Mouse (Mus musculus) lung, adult 2 months (tissue): ENCODE measurements around the gene Cops7a. TPM values are rescaled to one million over a fixed set of nuclear protein-coding genes. Genes with fewer than 3 reads are reported as not detected.
A peak's percentile ranks its signal among the peaks of the same experiment; 100 is the strongest.

Experiments
- DNase-seq: peaks from one replicate; pipeline ENCODE4 v3.0.0; 2022
- H3K4me1 ChIP-seq: fragments of 200-500 bp; 2 replicates; pipeline ENCODE4 v1.6.1; 2011; ENCODE audit warnings: low read length; ENCODE audit not compliant: control insufficient read depth, insufficient read depth
- H3K4me3 ChIP-seq: fragments of 200-500 bp; replicated peaks from 2 replicates; pipeline ENCODE3; 2011; ENCODE audit warnings: low read depth, mild to moderate bottlenecking, control low read depth, low read length; ENCODE audit errors: extremely low read depth
- CTCF ChIP-seq: fragments of 200-500 bp; IDR thresholded peaks from 2 replicates; pipeline ENCODE4 v1.5.1; 2011; ENCODE audit warnings: mild to moderate bottlenecking, low read length, control low read depth; ENCODE audit not compliant: insufficient read depth
- POLR2A ChIP-seq: fragments of 200-500 bp; IDR thresholded peaks from 2 replicates; pipeline ENCODE4 v1.6.1; 2011; ENCODE audit warnings: low read depth, mild to moderate bottlenecking, control low read depth, low read length, borderline replicate concordance; ENCODE audit errors: extremely low read depth
- WGBS: fragments of 180-500 bp; shearing (Covaris S2); methylation state at CpG from one replicate; pipeline ENCODE4 v1.1.7; 2018; 5-methylcytosine and 5-hydroxymethylcytosine counted together
- polyA plus RNA-seq: library from polyadenylated mRNA; depleted of rRNA; stranded (reverse); fragments of >200 nt; gene quantifications from 2 replicates; pipeline ENCODE4 v1.2.3, GENCODE M21; 2012

Gene Cops7a
- polyA plus RNA-seq, 1 experiment: 213 TPM

DNA sequence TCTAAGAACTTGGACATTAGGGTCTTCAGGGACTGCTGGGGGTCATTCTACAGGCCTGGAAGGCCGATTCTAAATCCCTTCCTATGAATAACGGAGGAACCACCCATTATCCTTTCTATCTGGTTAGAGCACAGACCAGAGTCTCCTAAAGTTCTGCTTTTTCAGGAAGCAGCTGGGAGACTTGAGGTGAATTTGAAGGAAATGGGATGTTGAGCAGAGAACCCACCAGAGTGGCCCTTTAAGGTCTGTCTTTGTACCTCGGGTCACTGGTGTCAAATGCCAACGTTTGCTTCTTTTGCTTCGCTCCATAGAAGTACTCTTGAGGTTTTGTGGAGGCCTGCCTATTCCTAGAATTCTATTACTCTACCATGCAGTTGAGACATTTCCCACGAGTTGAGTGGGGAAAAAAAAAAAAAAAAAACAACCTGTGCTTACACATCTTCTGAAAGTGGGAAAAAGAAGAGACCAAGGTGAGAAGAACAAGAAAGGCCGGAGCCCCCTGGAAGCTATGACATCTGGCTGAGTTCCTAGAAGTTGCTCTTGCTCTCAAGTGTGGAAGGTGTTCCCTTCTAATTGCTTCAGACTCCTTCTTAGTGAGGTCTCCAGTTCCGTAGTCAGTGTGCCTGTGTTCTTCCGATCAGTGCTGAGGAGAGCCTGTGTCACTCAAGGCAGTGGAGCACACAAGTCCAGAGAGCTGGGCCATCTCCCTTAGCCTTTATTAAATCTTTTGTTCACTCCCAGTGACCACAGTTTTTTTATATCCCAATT, 44.8 kb downstream of the Cops7a start:
- Histone ChIP-seq H3K4me1 (peaks cover 22% of the 10 kb centered on the region), H3K4me3 (no peak overlapping the region)
- 28% methylated on average over 9 of the region's 9 CpGs for WGBS
- no peak for DNase-seq
- no peak for TF ChIP-seq CTCF
- TF ChIP-seq POLR2A: no peak

DNA sequence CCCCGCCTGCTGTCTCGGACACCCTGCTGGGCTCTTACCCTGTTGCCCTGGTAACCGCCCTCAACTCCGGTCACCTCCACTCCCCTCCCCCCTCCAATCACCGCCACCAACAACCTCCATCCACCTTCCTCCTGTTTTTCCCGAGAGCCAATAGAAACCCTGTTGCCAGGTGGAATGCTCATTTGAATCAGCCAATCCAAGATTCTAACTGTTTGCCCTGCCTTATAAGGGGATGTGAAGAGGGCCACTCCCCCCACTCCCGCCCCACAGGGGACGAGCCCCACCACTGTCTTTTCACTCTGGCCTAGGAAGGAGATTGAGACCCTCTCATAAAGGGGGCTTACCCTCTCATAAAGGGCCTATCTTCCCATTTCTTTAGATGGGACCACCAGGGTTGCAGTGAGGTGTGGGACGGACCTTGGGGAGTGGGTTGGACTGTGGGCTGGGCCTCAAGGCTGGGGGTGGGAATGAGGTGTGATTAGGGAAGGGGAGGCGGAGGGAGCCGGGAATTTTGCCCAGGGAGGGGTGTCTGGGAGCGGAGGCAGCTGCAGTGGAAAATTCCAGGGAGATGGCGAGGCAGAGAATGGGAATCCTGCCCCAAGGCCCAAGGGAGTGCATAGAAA, 45.5 kb downstream of the Cops7a start, which contains the start of gene Ptms:
Gene Ptms (minus strand): TSS at position 409 of the 623 bp plus-strand sequence.
- WGBS: 7% methylated on average over 13 of the region's 13 CpGs
- H3K4me1 ChIP-seq: peaks cover 19% of the 10 kb centered on the region
- peak within 1 kb of the TSS; percentile 91 for H3K4me3 ChIP-seq
- DNase-seq: peak; percentile 91
- TF ChIP-seq CTCF (no peak), POLR2A (peak; percentile 43; the same call in 1 of the 2 replicates)

GRCm38 (mm10) chr6:124918890-124919627, 46.3 kb downstream of the Cops7a start:
- Histone ChIP-seq H3K4me1 (peaks cover 19% of the 10 kb centered on the region), H3K4me3 (peak overlapping the region; percentile 51)
- no peak for TF ChIP-seq CTCF
- 20% methylated on average over 14 of the region's 14 CpGs for WGBS
- no peak for DNase-seq

DNA sequence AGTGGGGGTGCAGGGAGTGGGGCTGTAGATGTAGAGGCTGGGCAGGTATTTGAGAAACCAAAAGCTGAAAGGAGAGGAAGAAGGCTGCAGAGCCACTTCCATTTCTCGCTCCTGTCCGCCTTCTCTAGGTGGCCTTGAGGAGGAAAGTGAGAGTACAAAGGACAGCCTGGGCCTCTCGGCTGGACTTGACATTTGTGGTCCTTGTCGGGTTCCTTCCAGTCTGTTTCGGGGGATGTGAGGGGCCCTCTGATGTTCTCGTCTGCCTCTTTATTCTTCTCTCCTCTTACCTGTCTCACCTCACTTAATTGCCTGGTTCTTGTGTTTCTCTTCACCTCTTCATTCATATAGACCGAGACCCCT, 47.0 kb downstream of the Cops7a start:
- no peak for DNase-seq
- 11% methylated on average over 7 of the region's 7 CpGs for WGBS
- no peak for TF ChIP-seq CTCF
- TF ChIP-seq POLR2A: no peak
- peaks cover 19% of the 10 kb centered on the region for H3K4me1 ChIP-seq
- H3K4me3 ChIP-seq: peak overlapping the region; percentile 79

DNA sequence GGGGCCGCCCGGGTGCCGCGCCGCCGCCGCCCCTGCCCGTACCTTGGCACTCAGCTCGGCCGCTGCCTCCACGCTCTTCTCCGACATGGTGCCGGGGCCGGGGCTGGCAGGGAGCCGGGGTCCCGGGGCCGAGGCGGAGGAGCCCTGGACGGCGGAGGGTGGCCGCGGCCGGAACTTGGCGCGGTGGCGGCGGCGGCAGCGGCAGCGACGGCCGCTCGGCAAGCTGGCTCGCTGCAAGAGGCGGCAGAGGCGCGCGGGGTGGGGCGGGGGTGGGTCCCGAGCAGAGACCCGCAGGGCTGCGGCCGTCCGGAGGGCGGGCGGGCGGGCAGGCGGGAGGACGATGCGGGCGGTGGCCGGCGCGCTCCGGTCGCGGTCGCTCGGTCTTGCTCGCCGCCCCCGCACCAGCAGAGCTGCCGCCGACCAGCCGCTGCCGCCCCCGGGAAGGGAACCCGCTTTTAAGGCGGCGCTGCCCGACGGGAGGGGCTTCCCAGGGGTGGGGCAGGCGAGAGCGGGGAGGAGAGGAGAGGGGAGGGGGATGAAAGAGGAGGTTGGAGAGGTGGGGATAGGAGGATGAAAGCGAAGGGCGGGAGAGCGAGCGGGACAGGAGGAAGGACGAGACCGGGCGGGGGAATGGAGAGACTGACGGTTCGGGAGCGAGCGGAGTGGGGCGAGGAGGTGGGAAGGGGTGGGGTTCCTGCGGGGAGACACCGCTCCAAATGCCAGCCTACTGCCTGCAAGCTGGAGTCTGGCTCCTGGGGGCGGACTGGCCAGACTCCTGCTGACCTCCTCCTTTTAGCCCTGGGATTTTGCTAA, 47.6 kb downstream of the Cops7a start:
- WGBS: 1% methylated on average over 58 of the region's 89 CpGs
- peak; percentile 93 for DNase-seq
- TF ChIP-seq CTCF (no peak), POLR2A (peak; percentile 73; the same call in 1 of the 2 replicates)
- peak overlapping the region; percentile 79 for H3K4me3 ChIP-seq
- peaks cover 19% of the 10 kb centered on the region for H3K4me1 ChIP-seq

- DNase-seq: peak; percentile 92
- TF ChIP-seq POLR2A: 0 out of 2 replicates have a peak, but pooled peaks have one; percentile 21
- peak; percentile 27; the same call in 1 of the 2 replicates for TF ChIP-seq CTCF
- H3K4me3 ChIP-seq: peak overlapping the region; percentile 79
- 1% methylated on average over 52 of the region's 67 CpGs for WGBS
- peaks cover 19% of the 10 kb centered on the region for H3K4me1 ChIP-seq
Observed at GRCm38 (mm10) chr6:124916695-124917517, 48.4 kb downstream of the Cops7a start.

GRCm38 (mm10) chr6:124915942-124916694, 49.2 kb downstream of the Cops7a start:
- DNase-seq: no peak
- WGBS: 10% methylated on average over 12 of the region's 12 CpGs
- TF ChIP-seq POLR2A (no peak; the same call in 1 of the 2 replicates), CTCF (no peak)
- peak overlapping the region; percentile 79 for H3K4me3 ChIP-seq
- H3K4me1 ChIP-seq: peaks cover 13% of the 10 kb centered on the region

DNA sequence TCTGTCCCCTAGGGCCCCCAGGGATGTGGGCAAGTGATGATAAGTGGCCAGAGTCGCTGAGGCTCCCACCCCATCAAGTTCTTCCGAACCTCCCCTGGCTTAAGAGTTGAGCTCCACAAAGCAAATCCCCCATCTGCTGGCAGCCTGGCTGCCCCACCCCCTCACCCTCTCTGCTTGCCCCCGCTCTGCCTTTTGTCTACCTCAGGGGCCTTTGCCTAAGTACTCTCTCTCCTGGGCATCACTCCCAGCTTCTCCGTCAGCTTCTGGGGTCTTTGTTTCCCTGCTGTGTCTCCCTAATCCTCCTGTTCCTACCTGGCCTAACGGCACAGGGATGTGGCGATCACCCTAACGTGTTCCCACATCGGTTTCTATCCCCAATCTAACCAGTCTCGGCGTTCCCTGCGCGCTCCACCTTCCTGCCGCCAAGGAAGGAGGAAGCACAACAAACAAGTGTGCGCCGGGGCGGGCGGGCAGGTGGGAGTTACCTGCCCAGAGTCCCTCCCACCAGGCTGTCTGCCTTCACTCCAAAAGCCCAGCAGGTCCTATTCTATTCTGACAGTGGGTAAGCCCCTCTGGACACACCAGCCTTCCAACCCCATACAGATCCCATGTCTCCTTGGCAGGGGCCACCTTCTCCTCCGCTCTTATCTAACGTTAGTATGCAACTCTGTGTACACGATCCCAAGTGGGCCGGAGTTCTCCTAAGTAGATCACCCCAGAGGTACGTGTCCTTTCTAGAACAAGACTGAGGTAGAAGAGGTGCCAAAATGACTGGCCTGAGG, 50.0 kb downstream of the Cops7a start:
- peak; percentile 70 for DNase-seq
- H3K4me3 ChIP-seq: peak overlapping the region; percentile 79
- no peak for TF ChIP-seq CTCF
- TF ChIP-seq POLR2A: peak; percentile 36; the same call in 1 of the 2 replicates
- peaks cover 9% of the 10 kb centered on the region for H3K4me1 ChIP-seq
- 35% methylated on average over 22 of the region's 22 CpGs for WGBS
